Mouse (Mus musculus): Measurements from ENCODE around the gene C130026I21Rik. TPM values are rescaled to one million over a fixed set of nuclear protein-coding genes. Genes with fewer than 3 reads are reported as not detected.
A peak's percentile ranks its signal among the peaks of the same experiment; 100 is the strongest.
"Not testable (repeated sequence)": the region's sequence is repeated elsewhere in the genome, so short reads cannot be mapped to it uniquely, and the experiment has no call there.

C130026I21Rik gene
- polyA plus RNA-seq (2015; fragmentation: Nextera tagmentation; extraction: Ambion mirVana): 0.44 and 0.82 TPM in 2 replicates

DNA sequence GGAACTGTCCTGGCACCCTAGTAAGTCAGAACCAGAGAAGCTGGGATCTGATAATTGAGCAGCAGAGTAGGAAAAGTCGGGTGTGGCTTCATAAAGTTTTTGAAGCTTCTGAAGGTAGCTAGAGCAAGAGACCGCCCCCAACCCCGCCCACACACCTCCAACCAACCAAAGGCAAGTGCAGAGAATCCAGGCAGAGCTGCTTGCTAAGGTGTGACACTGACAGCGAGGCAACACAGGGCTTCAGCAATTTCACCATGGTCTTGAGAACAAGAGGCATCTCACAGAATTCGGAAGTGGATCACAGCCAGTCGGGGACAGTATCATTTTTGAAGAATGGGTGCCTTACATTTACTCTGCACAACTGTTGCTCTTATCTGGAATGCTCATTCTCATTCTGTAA, at the start of gene C130026I21Rik:
Gene C130026I21Rik (minus strand): TSS at position 101 of the 400 bp plus-strand sequence.
- not testable (repeated sequence) for H3K27ac ChIP-seq (replicated peaks); H3K9me3 ChIP-seq (ENCODE audit: control insufficient read depth, low read length)
- WGBS: no CpG with 5 or more reads among the region's 6 CpGs

DNA sequence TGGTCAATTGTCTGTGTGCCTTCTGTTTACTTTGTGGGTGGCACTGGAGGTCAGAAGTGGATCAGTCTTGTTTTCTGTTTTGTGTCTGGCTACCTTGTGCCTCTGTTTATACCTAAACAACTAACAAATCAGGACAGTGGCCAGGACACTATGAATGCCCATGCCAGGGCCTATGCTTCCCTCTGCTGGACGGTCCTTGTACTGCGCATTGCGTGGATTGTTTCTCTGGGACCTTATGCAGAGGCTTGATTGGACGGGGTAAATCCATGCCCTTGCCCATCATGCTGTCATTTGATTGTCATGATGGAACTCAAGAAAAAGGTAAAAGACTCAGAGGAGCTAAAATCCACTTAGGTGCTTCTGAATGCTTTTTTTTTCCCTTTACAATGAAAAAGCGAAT, 16.7 kb upstream of the C130026I21Rik start:
- TF ChIP-seq CTCF (IDR thresholded peaks at IDR 0.05; ENCODE audit: low read depth): peak; percentile 43
- not testable (repeated sequence) for H3K9me3 ChIP-seq (ENCODE audit: control insufficient read depth, low read length); DNase-seq (ENCODE audit: low spot score); H3K4me3 ChIP-seq (ENCODE audit: low read depth, low read length); H3K9ac ChIP-seq (ENCODE audit: low read length); H3K4me2 ChIP-seq (replicated peaks; ENCODE audit: low read depth); H3K36me3 ChIP-seq (ENCODE audit: control insufficient read depth, insufficient read depth, low read length); H3K4me1 ChIP-seq (replicated peaks; ENCODE audit: control insufficient read depth, insufficient read depth); H3K27me3 ChIP-seq (ENCODE audit: control insufficient read depth, insufficient read depth, low read length); H3K27ac ChIP-seq (replicated peaks); ATAC-seq (ENCODE audit: low FRiP score, low TSS enrichment)
- WGBS: 40% methylated on average over 4 of the region's 5 CpGs

More for the DNA sequence above, at the start of gene C130026I21Rik:
- not testable (repeated sequence) for H3K4me1 ChIP-seq (replicated peaks; ENCODE audit: control insufficient read depth, insufficient read depth); DNase-seq (ENCODE audit: low spot score); H3K4me2 ChIP-seq (replicated peaks; ENCODE audit: low read depth); H3K4me3 ChIP-seq (ENCODE audit: low read depth, low read length); H3K36me3 ChIP-seq (ENCODE audit: control insufficient read depth, insufficient read depth, low read length); H3K9ac ChIP-seq (ENCODE audit: low read length); H3K27me3 ChIP-seq (ENCODE audit: control insufficient read depth, insufficient read depth, low read length); ATAC-seq (ENCODE audit: low FRiP score, low TSS enrichment)

DNA sequence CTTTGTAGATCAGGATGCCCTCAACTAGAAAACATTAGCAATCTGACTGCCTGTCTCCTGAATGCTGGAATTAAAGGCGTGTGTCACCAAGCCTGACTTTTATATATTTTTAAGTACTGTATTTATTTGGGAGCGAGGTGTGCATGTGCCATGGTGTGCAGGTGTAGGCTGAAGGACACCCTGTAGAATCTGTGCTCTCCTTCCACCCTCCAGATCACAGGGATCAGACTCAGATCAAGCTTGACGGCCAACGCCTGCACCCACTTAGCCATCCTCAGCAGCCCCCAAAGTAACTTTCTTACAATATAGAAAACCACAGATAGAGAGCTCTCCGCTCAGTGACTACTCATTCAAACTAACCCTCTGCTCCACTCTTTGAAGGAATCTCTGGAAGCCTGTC, 6.1 kb upstream of the C130026I21Rik start:
- WGBS: 74% methylated on average over 3 of the region's 5 CpGs
- not testable (repeated sequence) for H3K4me2 ChIP-seq (replicated peaks; ENCODE audit: low read depth); H3K27me3 ChIP-seq (ENCODE audit: control insufficient read depth, insufficient read depth, low read length); H3K4me3 ChIP-seq (ENCODE audit: low read depth, low read length); H3K9ac ChIP-seq (ENCODE audit: low read length); DNase-seq (ENCODE audit: low spot score); ATAC-seq (ENCODE audit: low FRiP score, low TSS enrichment); H3K9me3 ChIP-seq (ENCODE audit: control insufficient read depth, low read length); H3K27ac ChIP-seq (replicated peaks); H3K36me3 ChIP-seq (ENCODE audit: control insufficient read depth, insufficient read depth, low read length); H3K4me1 ChIP-seq (replicated peaks; ENCODE audit: control insufficient read depth, insufficient read depth)

DNA sequence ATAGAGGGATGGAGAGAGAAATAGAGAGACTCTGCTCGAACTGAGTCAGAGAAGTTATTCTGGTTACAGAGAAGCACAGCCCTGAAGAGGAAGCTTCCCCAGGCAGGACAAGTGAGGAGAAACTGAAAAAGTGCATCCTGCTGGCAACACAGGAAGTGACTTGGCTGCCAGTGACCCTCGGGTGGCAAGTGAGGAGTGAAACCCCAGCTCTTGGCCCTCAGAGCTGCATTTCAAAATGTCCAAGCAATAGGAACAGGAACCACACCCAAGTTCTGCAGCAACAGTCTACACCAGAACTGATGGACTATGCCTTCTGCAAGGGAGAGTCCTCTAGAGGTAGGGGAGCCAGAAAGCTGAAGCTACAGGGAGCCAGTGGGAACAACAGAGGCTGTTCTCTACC, 11.7 kb downstream of the C130026I21Rik start:
- ATAC-seq (ENCODE audit: low FRiP score, low TSS enrichment); H3K4me2 ChIP-seq (replicated peaks; ENCODE audit: low read depth); H3K4me1 ChIP-seq (replicated peaks; ENCODE audit: control insufficient read depth, insufficient read depth); H3K27me3 ChIP-seq (ENCODE audit: control insufficient read depth, insufficient read depth, low read length); H3K27ac ChIP-seq (replicated peaks); H3K4me3 ChIP-seq (ENCODE audit: low read depth, low read length); DNase-seq (ENCODE audit: low spot score); H3K9me3 ChIP-seq (ENCODE audit: control insufficient read depth, low read length); H3K9ac ChIP-seq (ENCODE audit: low read length); H3K36me3 ChIP-seq (ENCODE audit: control insufficient read depth, insufficient read depth, low read length): not testable (repeated sequence)
- 45% methylated on average over 1 of the region's 2 CpGs for WGBS

DNA sequence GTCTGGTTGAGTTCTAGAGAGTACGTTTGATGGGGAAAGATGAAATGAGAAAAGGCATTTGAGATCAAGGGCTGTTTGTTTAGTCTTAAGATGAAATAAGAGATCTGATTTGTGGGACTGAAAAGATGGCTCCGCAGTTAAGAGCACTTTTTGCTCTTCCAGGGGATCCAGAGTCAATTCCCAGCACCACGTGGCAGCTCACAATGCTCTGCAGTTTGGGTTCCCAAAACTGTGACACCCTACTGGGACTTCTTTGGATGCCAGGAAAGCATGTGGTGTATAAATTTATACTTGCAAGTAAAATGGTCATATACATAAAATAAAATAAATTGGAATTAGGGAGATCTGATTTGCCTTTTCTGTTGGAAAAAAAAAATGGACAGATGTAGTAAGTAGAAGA, 15.1 kb downstream of the C130026I21Rik start:
- H3K36me3 ChIP-seq (ENCODE audit: control insufficient read depth, insufficient read depth, low read length); H3K27ac ChIP-seq (replicated peaks); ATAC-seq (ENCODE audit: low FRiP score, low TSS enrichment); H3K9me3 ChIP-seq (ENCODE audit: control insufficient read depth, low read length); H3K4me2 ChIP-seq (replicated peaks; ENCODE audit: low read depth); H3K4me1 ChIP-seq (replicated peaks; ENCODE audit: control insufficient read depth, insufficient read depth); H3K27me3 ChIP-seq (ENCODE audit: control insufficient read depth, insufficient read depth, low read length); DNase-seq (ENCODE audit: low spot score); H3K9ac ChIP-seq (ENCODE audit: low read length); H3K4me3 ChIP-seq (ENCODE audit: low read depth, low read length): not testable (repeated sequence)
- 63% methylated on average over 2 of the region's 3 CpGs for WGBS

DNA sequence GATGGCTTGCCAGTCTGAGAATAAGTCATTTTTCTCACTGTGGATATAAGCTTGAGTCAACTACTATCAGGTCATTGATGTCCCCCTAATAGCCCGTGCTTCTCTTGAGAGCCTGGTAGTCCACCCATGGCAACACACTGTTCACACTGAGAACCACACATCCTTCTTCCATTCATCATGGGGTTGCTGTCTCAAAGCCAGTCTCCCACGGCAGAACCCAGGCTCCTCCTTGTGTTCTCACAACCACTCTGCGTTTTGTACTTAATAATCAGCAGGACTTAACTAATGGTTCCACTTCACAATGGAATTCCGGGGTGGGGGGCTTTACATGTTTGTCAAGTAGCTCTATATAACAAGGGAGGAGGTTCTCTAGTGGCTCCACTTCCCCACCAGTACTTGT, 19.2 kb downstream of the C130026I21Rik start:
- 78% methylated on average over 4 of the region's 4 CpGs for WGBS
- H3K27me3 ChIP-seq (ENCODE audit: control insufficient read depth, insufficient read depth, low read length): not testable (repeated sequence)

DNA sequence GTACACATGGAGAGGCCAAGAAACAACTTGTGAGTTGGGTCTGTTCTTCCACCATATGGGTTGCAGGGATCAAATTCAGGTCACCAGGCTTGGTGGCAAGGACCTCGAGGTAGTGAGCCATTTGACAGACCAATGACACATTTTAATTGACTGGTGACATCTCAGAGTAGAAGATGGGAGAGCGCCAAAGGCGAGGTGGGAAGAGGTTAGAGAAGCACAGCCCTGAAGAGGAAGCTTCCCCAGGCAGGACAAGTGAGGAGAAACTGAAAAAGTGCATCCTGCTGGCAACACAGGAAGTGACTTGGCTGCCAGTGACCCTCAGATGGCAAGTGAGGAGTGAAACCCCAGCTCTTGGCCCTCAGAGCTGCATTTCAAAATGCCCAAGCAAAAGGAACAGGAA, 21.4 kb downstream of the C130026I21Rik start:
- H3K27ac ChIP-seq (replicated peaks); H3K27me3 ChIP-seq (ENCODE audit: control insufficient read depth, insufficient read depth, low read length); H3K4me2 ChIP-seq (replicated peaks; ENCODE audit: low read depth); H3K4me3 ChIP-seq (ENCODE audit: low read depth, low read length); H3K36me3 ChIP-seq (ENCODE audit: control insufficient read depth, insufficient read depth, low read length); H3K9ac ChIP-seq (ENCODE audit: low read length); H3K9me3 ChIP-seq (ENCODE audit: control insufficient read depth, low read length); H3K4me1 ChIP-seq (replicated peaks; ENCODE audit: control insufficient read depth, insufficient read depth): not testable (repeated sequence)
- DNase-seq (ENCODE audit: low spot score) (peak; percentile 12), ATAC-seq (ENCODE audit: low FRiP score, low TSS enrichment) (0 out of 2 replicates have a peak, but pooled peaks have one; percentile 38)
- WGBS: 60% methylated on average over 3 of the region's 3 CpGs

More for the DNA sequence above, 19.2 kb downstream of the C130026I21Rik start:
- H3K4me2 ChIP-seq (replicated peaks; ENCODE audit: low read depth); H3K27ac ChIP-seq (replicated peaks); H3K4me1 ChIP-seq (replicated peaks; ENCODE audit: control insufficient read depth, insufficient read depth); H3K36me3 ChIP-seq (ENCODE audit: control insufficient read depth, insufficient read depth, low read length); H3K4me3 ChIP-seq (ENCODE audit: low read depth, low read length); ATAC-seq (ENCODE audit: low FRiP score, low TSS enrichment); H3K9me3 ChIP-seq (ENCODE audit: control insufficient read depth, low read length); DNase-seq (ENCODE audit: low spot score); H3K9ac ChIP-seq (ENCODE audit: low read length): not testable (repeated sequence)

DNA sequence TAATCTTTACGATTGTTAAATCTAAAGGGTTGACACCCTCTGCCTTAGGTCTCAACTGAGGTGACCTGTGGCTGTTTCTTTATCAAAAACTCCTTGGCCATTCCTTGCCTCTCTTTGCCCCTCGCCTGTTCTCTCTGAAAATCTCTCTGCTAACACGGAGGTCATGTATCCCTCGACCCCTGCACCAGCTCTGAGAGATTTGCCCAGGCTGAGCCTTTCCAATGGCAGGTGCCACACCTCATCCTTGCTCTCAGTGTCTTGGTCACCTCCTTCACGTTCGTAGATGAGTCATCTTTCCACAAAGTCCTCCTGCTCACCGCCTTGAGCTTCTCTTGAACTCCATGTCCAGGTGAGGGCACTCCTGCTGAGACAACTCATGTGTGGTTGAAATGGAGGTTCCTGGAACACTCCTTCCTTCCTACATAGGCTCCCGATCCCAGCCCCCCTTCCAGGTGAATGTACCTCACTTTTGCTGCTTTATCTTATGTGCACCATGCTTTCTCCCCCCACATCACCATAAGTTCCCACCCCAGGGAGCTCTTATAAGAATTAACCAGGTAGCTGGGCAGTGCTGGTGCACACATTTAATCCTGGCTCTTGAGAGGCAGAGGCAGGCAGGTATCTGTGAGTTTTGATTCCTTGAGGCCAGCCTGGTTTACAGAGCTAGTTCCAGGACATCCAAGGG, 23.4 kb downstream of the C130026I21Rik start:
- H3K27ac ChIP-seq (replicated peaks); H3K27me3 ChIP-seq (ENCODE audit: control insufficient read depth, insufficient read depth, low read length); H3K4me3 ChIP-seq (ENCODE audit: low read depth, low read length); H3K4me2 ChIP-seq (replicated peaks; ENCODE audit: low read depth); H3K36me3 ChIP-seq (ENCODE audit: control insufficient read depth, insufficient read depth, low read length); ATAC-seq (ENCODE audit: low FRiP score, low TSS enrichment); H3K4me1 ChIP-seq (replicated peaks; ENCODE audit: control insufficient read depth, insufficient read depth); H3K9me3 ChIP-seq (ENCODE audit: control insufficient read depth, low read length); H3K9ac ChIP-seq (ENCODE audit: low read length): not testable (repeated sequence)
- 73% methylated on average over 8 of the region's 8 CpGs for WGBS
- peak; percentile 11 for DNase-seq (ENCODE audit: low spot score)

DNA sequence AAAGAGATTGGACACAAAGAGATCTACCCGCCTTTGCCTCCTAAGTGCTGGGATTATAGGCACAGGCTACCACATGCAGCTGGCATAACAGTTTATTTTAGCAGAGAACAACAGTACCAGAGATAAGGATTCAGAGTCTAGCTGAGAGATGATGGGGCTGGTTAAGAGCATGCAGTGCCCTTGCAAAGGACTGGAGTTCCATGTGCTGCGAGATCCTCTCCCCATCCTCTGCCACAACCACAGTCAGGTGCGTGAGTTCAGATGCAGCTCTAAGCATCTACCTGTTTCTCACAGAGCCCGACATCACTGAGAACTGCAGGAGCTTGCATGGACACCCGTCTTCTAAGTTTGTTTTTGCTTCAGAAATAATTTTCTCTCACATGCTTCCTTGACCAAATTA, 24.1 kb downstream of the C130026I21Rik start:
- 81% methylated on average over 4 of the region's 5 CpGs for WGBS
- H3K4me3 ChIP-seq (ENCODE audit: low read depth, low read length): not testable (repeated sequence)

More for the DNA sequence above, 24.1 kb downstream of the C130026I21Rik start:
- not testable (repeated sequence) for H3K27ac ChIP-seq (replicated peaks); H3K4me1 ChIP-seq (replicated peaks; ENCODE audit: control insufficient read depth, insufficient read depth); ATAC-seq (ENCODE audit: low FRiP score, low TSS enrichment); H3K36me3 ChIP-seq (ENCODE audit: control insufficient read depth, insufficient read depth, low read length); H3K4me2 ChIP-seq (replicated peaks; ENCODE audit: low read depth); H3K27me3 ChIP-seq (ENCODE audit: control insufficient read depth, insufficient read depth, low read length); H3K9me3 ChIP-seq (ENCODE audit: control insufficient read depth, low read length); H3K9ac ChIP-seq (ENCODE audit: low read length)
- peak; percentile 12 for DNase-seq (ENCODE audit: low spot score)

Data from stomach, postnatal 0 days (tissue).